Mouse (Mus musculus) hindbrain, embryonic 11.5 days (tissue): Measurements from ENCODE around the gene Bap1. TPM values are rescaled to one million over a fixed set of nuclear protein-coding genes. Genes with fewer than 3 reads are reported as not detected.
A peak's percentile ranks its signal among the peaks of the same experiment; 100 is the strongest.

Experiments
- ATAC-seq: fragments of 200-750 bp; cut with Nextera tagmentation; 2 replicates; pipeline ENCODE4 v1.8.0; 2017; ENCODE audit warnings: mild to moderate bottlenecking, moderate TSS enrichment, moderate library complexity; ENCODE audit not compliant: low FRiP score
- DNase-seq: peaks from one replicate; pipeline ENCODE4 v3.0.0-alpha.2; 2015; ENCODE audit warnings: low spot score
- H3K27ac ChIP-seq: fragments of 300-500 bp; sonication (generic); 2 replicates; pipeline ENCODE4 v1.5.1; 2014; ENCODE audit warnings: mild to moderate bottlenecking, low read depth, low read length
- H3K27me3 ChIP-seq: fragments of 300-500 bp; sonication (generic); 2 replicates; pipeline ENCODE4 v1.6.1; 2014; ENCODE audit warnings: mild to moderate bottlenecking, low read length, moderate library complexity, mixed read lengths; ENCODE audit not compliant: control insufficient read depth, insufficient read depth
- H3K36me3 ChIP-seq: fragments of 300-500 bp; sonication (generic); 2 replicates; pipeline ENCODE4 v1.6.1; 2014; ENCODE audit warnings: mild to moderate bottlenecking, low read length, moderate library complexity, mixed read lengths; ENCODE audit not compliant: control insufficient read depth, insufficient read depth
- H3K4me1 ChIP-seq: fragments of 300-500 bp; sonication (generic); replicated peaks from 2 replicates; pipeline ENCODE4 v1.6.1; 2014; ENCODE audit warnings: low read length, mixed read lengths; ENCODE audit not compliant: control insufficient read depth, insufficient read depth
- H3K4me2 ChIP-seq: fragments of 300-500 bp; sonication (generic); replicated peaks from 2 replicates; pipeline ENCODE4 v1.6.1; 2014; ENCODE audit warnings: mild to moderate bottlenecking, low read depth, low read length
- H3K4me3 ChIP-seq: fragments of 300-500 bp; sonication (generic); 2 replicates; pipeline ENCODE4 v1.5.1; 2014; ENCODE audit warnings: low read depth, low read length
- H3K9ac ChIP-seq: fragments of 300-500 bp; sonication (generic); 2 replicates; pipeline ENCODE4 v1.6.1; 2014; ENCODE audit warnings: low read depth, low read length
- H3K9me3 ChIP-seq: fragments of 300-500 bp; sonication (generic); 2 replicates; pipeline ENCODE4 v1.6.1; 2016; ENCODE audit warnings: low read length; ENCODE audit not compliant: control insufficient read depth
- WGBS: fragments of 180-500 bp; shearing (Covaris S2); extraction: QIAGEN DNeasy Blood & Tissue Kit; methylation state at CpG from one replicate; pipeline ENCODE4 v1.1.7; 2014; 5-methylcytosine and 5-hydroxymethylcytosine counted together
- polyA plus RNA-seq: library from polyadenylated mRNA; unstranded; fragments of >200 nt; fragmentation: Nextera tagmentation; extraction: Ambion mirVana; gene quantifications from 2 replicates; pipeline ENCODE4 v1.2.1, GENCODE M21; 2014

Gene Bap1
- polyA plus RNA-seq, 1 experiment from 2014 or later, result 78.7 TPM

DNA sequence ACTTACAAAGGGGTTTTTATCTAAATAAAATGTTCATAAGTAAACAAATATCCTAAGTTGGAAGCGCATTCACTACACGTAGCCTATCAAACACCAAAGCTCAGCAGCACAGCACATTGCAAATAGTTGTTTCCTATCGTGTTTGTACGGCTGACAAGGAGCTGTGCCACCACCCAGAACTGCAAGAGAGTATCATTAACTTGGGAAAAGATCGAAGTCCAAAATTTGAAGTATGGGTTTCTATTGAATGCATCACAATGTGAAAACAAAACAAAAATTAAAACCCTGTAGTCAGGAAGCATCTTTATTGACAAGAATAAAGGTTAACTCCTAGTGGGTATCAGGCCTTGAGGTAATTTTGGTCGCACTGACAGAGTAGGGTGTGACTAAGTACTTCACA, 2.9 kb upstream of the Bap1 start:
- WGBS, result 94% methylated on average over 6 of the region's 6 CpGs

DNA sequence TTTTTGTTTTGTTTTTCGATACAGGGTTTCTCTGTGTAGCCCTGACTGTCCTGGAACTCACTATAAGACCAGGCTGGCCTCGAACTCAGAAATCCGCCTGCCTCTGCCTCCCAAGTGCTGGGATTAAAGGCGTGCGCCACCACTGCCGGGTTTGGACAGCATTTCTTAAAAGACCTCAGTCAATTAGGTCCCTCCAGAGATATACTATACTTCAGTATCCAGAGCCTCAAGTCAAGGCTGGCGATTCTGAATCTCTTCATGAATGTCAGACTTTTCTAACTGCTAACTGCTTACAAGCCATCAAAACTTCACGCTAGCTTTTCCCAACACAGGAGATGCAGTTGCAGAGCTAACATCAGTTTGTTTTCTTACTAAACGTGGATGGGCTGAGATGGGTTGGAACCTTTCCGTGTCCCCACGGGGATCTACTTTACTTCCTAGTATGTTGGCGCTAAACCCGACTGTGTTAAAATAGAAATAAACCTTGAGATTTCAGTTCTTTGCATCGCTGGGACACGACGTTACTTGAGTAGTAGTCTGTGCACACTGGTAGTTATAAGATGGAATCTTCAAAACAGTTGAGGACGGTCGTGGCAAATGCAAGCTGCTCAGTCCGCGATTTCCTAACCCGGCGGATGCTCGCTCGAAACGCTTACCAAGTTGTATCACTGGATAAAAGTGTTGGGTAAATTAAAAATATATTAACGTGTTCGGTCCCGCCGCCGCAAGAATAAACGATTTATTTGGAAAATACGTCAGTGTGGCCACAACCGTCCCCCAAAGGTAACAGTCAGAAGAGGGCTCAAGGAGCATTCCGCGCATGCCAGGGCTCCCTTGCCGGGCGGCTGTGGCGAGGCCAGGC, 797 bp upstream of the Bap1 start:
- H3K9ac ChIP-seq, result peak overlapping the region; percentile 98
- peaks cover 4% of the 10 kb centered on the region; the same call in 1 of the 2 replicates for H3K36me3 ChIP-seq
- no peaks in the 10 kb centered on the region for H3K9me3 ChIP-seq
- no peaks in the 10 kb centered on the region for H3K27me3 ChIP-seq
- peak overlapping the region; percentile 80 for H3K4me2 ChIP-seq
- peak overlapping the region; percentile 82 for H3K27ac ChIP-seq
- DNase-seq (no peak), ATAC-seq (peak; percentile 23; the same call in 1 of the 2 replicates)
- 23% methylated on average over 38 of the region's 38 CpGs for WGBS
- H3K4me1 ChIP-seq, result no peaks in the 10 kb centered on the region; the same call in 1 of the 2 replicates
- H3K4me3 ChIP-seq, result peak overlapping the region; percentile 96

More for the DNA sequence above, 2.9 kb upstream of the Bap1 start:
- Histone ChIP-seq H3K9ac (no peak overlapping the region), H3K27me3 (no peaks in the 10 kb centered on the region), H3K4me2 (no peak overlapping the region), H3K4me1 (no peaks in the 10 kb centered on the region; the same call in 1 of the 2 replicates), H3K27ac (no peak overlapping the region), H3K4me3 (no peak overlapping the region), H3K36me3 (no peaks in the 10 kb centered on the region; the same call in 1 of the 2 replicates), H3K9me3 (no peaks in the 10 kb centered on the region)
- ATAC-seq (no peak), DNase-seq (no peak)

DNA sequence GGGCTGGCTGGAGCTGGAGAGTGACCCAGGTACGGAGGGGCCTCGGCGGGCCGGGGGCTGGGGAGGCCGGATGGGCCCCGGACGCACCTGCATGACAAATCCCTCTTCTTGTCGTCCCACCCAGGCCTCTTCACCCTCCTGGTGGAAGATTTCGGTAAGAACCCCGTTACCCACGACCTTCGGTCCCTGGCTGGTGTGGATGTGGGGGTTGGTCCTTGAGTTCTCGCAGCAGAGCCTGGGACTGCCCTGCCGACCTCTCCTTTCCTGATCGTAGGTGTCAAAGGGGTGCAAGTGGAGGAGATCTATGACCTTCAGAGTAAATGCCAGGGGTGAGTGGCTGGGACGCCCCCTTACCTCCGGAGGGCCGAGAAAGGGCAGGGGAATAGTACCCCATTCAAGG, 376 bp downstream of the Bap1 start:
- Histone ChIP-seq H3K27me3 (no peaks in the 10 kb centered on the region), H3K9ac (peak overlapping the region; percentile 98), H3K4me2 (peak overlapping the region; percentile 80), H3K27ac (no peak overlapping the region), H3K9me3 (no peaks in the 10 kb centered on the region), H3K4me3 (peak overlapping the region; percentile 96), H3K36me3 (peaks cover 8% of the 10 kb centered on the region; the same call in 1 of the 2 replicates), H3K4me1 (no peaks in the 10 kb centered on the region; the same call in 1 of the 2 replicates)
- DNase-seq, result no peak
- 2% methylated on average over 18 of the region's 18 CpGs for WGBS
- peak; percentile 76; the same call in 1 of the 2 replicates for ATAC-seq

DNA sequence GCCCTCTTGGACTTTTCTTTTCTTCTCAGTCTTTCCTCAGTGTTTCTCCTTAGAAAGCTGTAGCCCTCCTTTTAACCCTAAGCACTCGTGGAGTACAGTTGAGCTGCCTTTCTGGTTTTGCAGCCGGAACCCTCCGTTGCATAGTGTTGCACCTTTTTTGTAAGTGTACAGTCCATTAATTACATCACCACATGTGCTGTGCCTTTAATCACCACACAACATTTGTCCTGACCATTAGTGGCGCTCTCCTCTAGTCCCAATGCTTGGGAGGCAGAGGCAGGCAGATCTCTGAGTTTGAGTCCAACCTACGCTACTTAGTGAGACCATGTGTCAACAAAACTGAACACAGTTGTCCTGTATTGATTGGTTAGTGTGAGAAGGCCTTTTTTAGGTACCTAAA, 841 bp downstream of the Bap1 start:
- Histone ChIP-seq H3K9ac (peak overlapping the region; percentile 98), H3K4me2 (peak overlapping the region; percentile 80), H3K4me1 (no peaks in the 10 kb centered on the region; the same call in 1 of the 2 replicates), H3K27me3 (no peaks in the 10 kb centered on the region), H3K36me3 (peaks cover 13% of the 10 kb centered on the region; the same call in 1 of the 2 replicates), H3K27ac (no peak overlapping the region), H3K9me3 (no peaks in the 10 kb centered on the region), H3K4me3 (peak overlapping the region; percentile 96)
- no peak for DNase-seq
- 88% methylated on average over 5 of the region's 5 CpGs for WGBS
- no peak for ATAC-seq

DNA sequence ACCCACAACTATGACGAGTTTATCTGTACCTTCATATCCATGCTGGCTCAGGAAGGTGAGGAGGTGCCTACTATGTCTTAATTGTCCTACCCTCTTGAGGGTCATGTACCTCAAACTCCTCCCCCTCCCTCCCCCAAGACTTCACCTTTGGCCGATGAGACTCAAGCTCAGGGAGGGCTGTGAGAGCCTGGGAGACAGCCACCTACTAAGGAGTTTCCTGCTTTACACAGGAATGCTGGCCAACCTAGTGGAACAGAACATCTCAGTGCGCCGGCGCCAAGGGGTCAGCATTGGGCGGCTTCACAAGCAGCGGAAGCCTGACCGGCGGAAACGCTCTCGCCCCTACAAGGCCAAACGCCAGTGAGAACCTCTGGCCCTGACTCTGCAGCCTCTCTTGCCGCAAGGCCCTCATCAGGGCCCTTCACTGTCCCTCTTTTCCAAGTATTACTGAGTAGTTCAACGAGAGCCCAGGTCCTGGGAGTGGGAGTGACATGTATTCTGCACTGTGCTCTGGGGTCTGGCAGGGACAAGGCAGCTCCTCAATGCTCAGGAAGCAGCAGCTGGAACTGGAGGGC, 7.3 kb downstream of the Bap1 start:
- DNase-seq, result no peak
- H3K9ac ChIP-seq, result no peak overlapping the region
- H3K4me1 ChIP-seq, result no peaks in the 10 kb centered on the region
- no peak for ATAC-seq
- H3K4me2 ChIP-seq, result no peak overlapping the region
- H3K4me3 ChIP-seq, result no peak overlapping the region
- peaks cover 30% of the 10 kb centered on the region for H3K36me3 ChIP-seq
- no peak overlapping the region for H3K27ac ChIP-seq
- no peaks in the 10 kb centered on the region for H3K9me3 ChIP-seq
- no peaks in the 10 kb centered on the region for H3K27me3 ChIP-seq
- 95% methylated on average over 14 of the region's 14 CpGs for WGBS

DNA sequence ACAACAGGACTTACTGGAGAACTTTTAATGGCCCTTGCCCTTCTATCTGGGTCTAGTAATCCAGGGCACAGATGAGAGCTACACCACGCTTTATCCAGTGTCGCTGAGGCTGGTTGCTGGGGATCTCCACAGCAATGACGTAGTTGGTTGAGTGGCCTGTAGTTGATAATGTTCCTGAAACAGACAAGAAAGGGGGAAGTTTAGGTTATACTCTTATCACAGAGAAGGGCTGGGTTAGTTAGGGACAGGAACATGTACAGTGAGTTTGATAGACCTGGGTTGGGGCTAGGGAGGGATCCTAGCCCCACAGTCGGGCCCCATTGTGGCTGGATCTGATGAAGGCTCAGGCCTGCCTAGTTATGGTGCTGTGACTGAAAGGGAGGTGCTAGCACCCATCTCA, 9.1 kb downstream of the Bap1 start:
- Histone ChIP-seq H3K36me3 (peaks cover 27% of the 10 kb centered on the region), H3K4me1 (no peaks in the 10 kb centered on the region), H3K27ac (no peak overlapping the region), H3K4me2 (no peak overlapping the region), H3K27me3 (no peaks in the 10 kb centered on the region), H3K9ac (no peak overlapping the region), H3K4me3 (no peak overlapping the region), H3K9me3 (no peaks in the 10 kb centered on the region)
- DNase-seq, result no peak
- WGBS, result 95% methylated on average over 4 of the region's 4 CpGs
- no peak for ATAC-seq

DNA sequence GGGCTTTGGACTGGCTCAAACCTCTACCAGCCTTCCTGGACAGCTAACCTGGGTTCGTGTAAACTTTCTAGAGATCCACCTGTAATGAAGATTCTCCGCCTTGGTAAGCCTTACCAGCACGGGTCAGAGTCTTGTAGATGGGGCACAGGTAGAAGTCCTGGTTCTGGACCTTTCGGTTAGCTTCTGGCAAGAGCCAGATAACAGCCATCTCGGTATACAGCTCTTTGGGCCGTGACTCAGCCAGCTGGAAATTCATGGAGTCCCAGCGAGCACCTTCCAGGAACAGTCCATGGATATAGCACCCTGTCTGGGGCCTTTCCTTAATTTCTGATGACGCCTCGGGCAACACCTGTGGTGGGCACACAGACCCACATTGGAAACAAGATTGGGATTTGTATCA, 9.7 kb downstream of the Bap1 start:
- no peak for ATAC-seq
- no peaks in the 10 kb centered on the region for H3K27me3 ChIP-seq
- H3K4me3 ChIP-seq, result no peak overlapping the region
- no peaks in the 10 kb centered on the region for H3K9me3 ChIP-seq
- no peak overlapping the region for H3K27ac ChIP-seq
- H3K36me3 ChIP-seq, result peaks cover 27% of the 10 kb centered on the region
- no peak overlapping the region for H3K4me2 ChIP-seq
- H3K4me1 ChIP-seq, result no peaks in the 10 kb centered on the region
- no peak for DNase-seq
- WGBS, result 93% methylated on average over 9 of the region's 9 CpGs
- no peak overlapping the region for H3K9ac ChIP-seq

DNA sequence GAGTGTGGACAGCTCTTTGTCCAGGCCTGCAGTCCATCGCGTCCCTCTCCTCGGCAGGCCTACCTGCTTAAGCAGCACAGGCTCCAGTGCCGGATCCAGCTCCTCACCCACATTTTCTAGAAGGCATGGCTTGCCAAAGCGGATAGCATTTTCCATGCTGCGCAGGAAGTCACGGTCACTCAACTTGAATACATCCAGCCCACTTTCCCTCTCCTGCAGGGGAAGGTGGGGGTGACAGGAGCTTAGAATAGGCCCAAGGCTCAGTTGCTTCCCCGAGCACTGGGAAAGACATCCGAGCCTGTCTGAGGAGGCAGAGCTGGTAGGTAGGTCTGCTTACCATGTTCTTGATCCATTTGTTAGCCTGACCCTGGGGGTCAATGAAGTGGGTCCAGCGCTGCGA, 16.4 kb downstream of the Bap1 start:
- Histone ChIP-seq H3K9me3 (no peaks in the 10 kb centered on the region), H3K27me3 (no peaks in the 10 kb centered on the region), H3K9ac (no peak overlapping the region), H3K27ac (no peak overlapping the region), H3K4me2 (no peak overlapping the region), H3K4me3 (no peak overlapping the region), H3K4me1 (peaks cover 13% of the 10 kb centered on the region), H3K36me3 (no peaks in the 10 kb centered on the region)
- 76% methylated on average over 11 of the region's 11 CpGs for WGBS
- no peak for DNase-seq
- ATAC-seq, result no peak
